Mouse (Mus musculus) CH12.LX (cell line): ENCODE measurements around the gene Spsb4. TPM values are rescaled to one million over a fixed set of nuclear protein-coding genes. Genes with fewer than 3 reads are reported as not detected.

ENCODE experiments used
- DNase-seq: peaks from one replicate; pipeline ENCODE4 v3.0.0-alpha.2; 2013; ENCODE audit errors: extremely low read depth
- H3K27ac ChIP-seq: 2 replicates; pipeline ENCODE4 v1.5.1; 2012; ENCODE audit warnings: low read depth, mild to moderate bottlenecking, control low read depth, moderate library complexity; ENCODE audit not compliant: insufficient read depth
- H3K27me3 ChIP-seq: replicated peaks from 2 replicates; pipeline ENCODE3; 2012; ENCODE audit warnings: inconsistent platforms
- H3K36me3 ChIP-seq, 2 experiments: replicated peaks in 1 of 2; 2 replicates each; pipeline versions ENCODE3 to v1.6.1; 2012; ENCODE audit warnings: inconsistent platforms in 1 of 2, low read length in 1 of 2, mild to moderate bottlenecking in 1 of 2, mixed read lengths in 1 of 2, moderate library complexity in 1 of 2; ENCODE audit not compliant: control insufficient read depth in 1 of 2, insufficient read depth in 1 of 2
- H3K4me1 ChIP-seq, 2 experiments: 2 replicates each; pipeline ENCODE4 v1.6.1; 2012; ENCODE audit warnings: inconsistent platforms in 1 of 2, moderate library complexity in 1 of 2; ENCODE audit not compliant: insufficient read depth in 2 of 2, control insufficient read depth in 1 of 2
- H3K4me2 ChIP-seq: 2 replicates; pipeline ENCODE4 v1.6.1; 2012; ENCODE audit warnings: low read depth, mild to moderate bottlenecking, control low read depth; ENCODE audit not compliant: poor library complexity, insufficient read depth, severe bottlenecking
- H3K4me3 ChIP-seq, 3 experiments: fragments of 150-350 bp in 1 of 3; sonication (generic) in 1 of 3; replicated peaks in 1 of 3; 2 replicates each; pipeline versions ENCODE3 to v1.5.1; 2011 to 2012; ENCODE audit warnings: low read depth in 2 of 3, low read length in 2 of 3, mild to moderate bottlenecking in 2 of 3, moderate library complexity in 2 of 3, control low read depth in 1 of 3, improper control_type of control experiment in 1 of 3, inconsistent platforms in 1 of 3, mixed read lengths in 1 of 3; ENCODE audit not compliant: poor library complexity in 1 of 3
- H3K79me2 ChIP-seq: replicated peaks from 2 replicates; pipeline ENCODE4 v1.6.1; 2012; ENCODE audit warnings: mild to moderate bottlenecking, moderate library complexity; ENCODE audit not compliant: control insufficient read depth, poor library complexity, insufficient read depth, severe bottlenecking; ENCODE audit errors: extremely low read depth
- H3K9ac ChIP-seq: 2 replicates; pipeline ENCODE4 v1.6.1; 2012; ENCODE audit warnings: low read depth, mild to moderate bottlenecking, control low read depth, moderate library complexity; ENCODE audit not compliant: insufficient read depth
- H3K9me3 ChIP-seq: replicated peaks from 2 replicates; pipeline ENCODE3; 2012; ENCODE audit warnings: low read length, inconsistent platforms, mixed read lengths
- BHLHE40 ChIP-seq: IDR thresholded peaks from 2 replicates; pipeline ENCODE4 v1.6.1; 2011; ENCODE audit warnings: mild to moderate bottlenecking, low read depth, low read length, improper control_type of control experiment
- CHD2 ChIP-seq: IDR thresholded peaks from 2 replicates; pipeline ENCODE4 v1.6.1; 2011; ENCODE audit warnings: low read length, improper control_type of control experiment
- CTCF ChIP-seq, 2 experiments: IDR thresholded peaks in 1 of 2; conservative IDR thresholded peaks in 1 of 2; 2 replicates each; pipeline ENCODE4 v1.5.1; 2011 to 2012; ENCODE audit warnings: low read depth in 2 of 2, low read length in 2 of 2, improper control_type of control experiment in 1 of 2, inconsistent platforms in 1 of 2, mild to moderate bottlenecking in 1 of 2, moderate library complexity in 1 of 2
- ELF1 ChIP-seq: IDR thresholded peaks from 2 replicates; pipeline ENCODE4 v1.6.1; 2014; ENCODE audit warnings: low read depth, mild to moderate bottlenecking, inconsistent platforms, low read length, improper control_type of control experiment
- GABPA ChIP-seq: IDR thresholded peaks from 2 replicates; pipeline ENCODE4 v1.6.1; 2012; ENCODE audit warnings: low read depth, low read length, improper control_type of control experiment, inconsistent platforms; ENCODE audit not compliant: insufficient replicate concordance
- HCFC1 ChIP-seq: IDR thresholded peaks from 2 replicates; pipeline ENCODE4 v1.6.1; 2012; ENCODE audit warnings: low read depth, mild to moderate bottlenecking, inconsistent platforms, low read length, improper control_type of control experiment
- IRF4 ChIP-seq: IDR thresholded peaks from 2 replicates; pipeline ENCODE4 v1.6.1; 2014; ENCODE audit warnings: low read depth, mild to moderate bottlenecking, inconsistent platforms, low read length, improper control_type of control experiment
- JUN ChIP-seq: IDR thresholded peaks from 2 replicates; pipeline ENCODE4 v1.6.1; 2011; ENCODE audit warnings: low read depth, mild to moderate bottlenecking, low read length, improper control_type of control experiment, moderate library complexity; ENCODE audit not compliant: insufficient read depth
- KAT2A ChIP-seq: IDR thresholded peaks from 2 replicates; pipeline ENCODE4 v1.6.1; 2012; ENCODE audit warnings: low read length, improper control_type of control experiment, inconsistent platforms; ENCODE audit not compliant: insufficient replicate concordance
- MAFK ChIP-seq: IDR thresholded peaks from 2 replicates; pipeline ENCODE4 v1.6.1; 2011; ENCODE audit warnings: low read length, improper control_type of control experiment; ENCODE audit not compliant: insufficient replicate concordance
- MXI1 ChIP-seq: IDR thresholded peaks from 2 replicates; pipeline ENCODE4 v1.6.1; 2011; ENCODE audit warnings: mild to moderate bottlenecking, low read depth, low read length, improper control_type of control experiment
- NRF1 ChIP-seq: IDR thresholded peaks from 2 replicates; pipeline ENCODE4 v1.6.1; 2014; ENCODE audit warnings: low read depth, mild to moderate bottlenecking, inconsistent platforms, low read length, improper control_type of control experiment, moderate library complexity
- PAX5 ChIP-seq: IDR thresholded peaks from 2 replicates; pipeline ENCODE4 v1.6.1; 2012; ENCODE audit warnings: low read length, inconsistent platforms, mixed read lengths
- POLR2A ChIP-seq: IDR thresholded peaks from 2 replicates; pipeline ENCODE4 v1.6.1; 2011; ENCODE audit warnings: low read depth, mild to moderate bottlenecking, improper control_type of control experiment, low read length
- POLR2AphosphoS2 ChIP-seq: IDR thresholded peaks from 2 replicates; pipeline ENCODE4 v1.6.1; 2011; ENCODE audit warnings: low read depth, low read length, improper control_type of control experiment
- SIN3A ChIP-seq: IDR thresholded peaks from 2 replicates; pipeline ENCODE4 v1.6.1; 2012; ENCODE audit warnings: low read length, improper control_type of control experiment, inconsistent platforms
- SMC3 ChIP-seq: IDR thresholded peaks from 2 replicates; pipeline ENCODE4 v1.6.1; 2011; ENCODE audit warnings: low read depth, low read length, improper control_type of control experiment
- UBTF ChIP-seq: IDR thresholded peaks from 2 replicates; pipeline ENCODE4 v1.6.1; 2012; ENCODE audit warnings: low read depth, mild to moderate bottlenecking, inconsistent platforms, low read length, improper control_type of control experiment, moderate library complexity
- USF2 ChIP-seq: conservative IDR thresholded peaks from 2 replicates; pipeline ENCODE4 v1.6.1; 2011; ENCODE audit warnings: low read depth, low read length, improper control_type of control experiment
- ZC3H11A ChIP-seq: IDR thresholded peaks from 2 replicates; pipeline ENCODE4 v1.6.1; 2012; ENCODE audit warnings: low read depth, mild to moderate bottlenecking, inconsistent platforms, low read length, improper control_type of control experiment
- ZKSCAN1 ChIP-seq: IDR thresholded peaks from 2 replicates; pipeline ENCODE4 v1.6.1; 2012; ENCODE audit warnings: low read depth, inconsistent platforms, low read length, improper control_type of control experiment, borderline replicate concordance
- ZMIZ1 ChIP-seq: IDR thresholded peaks from 2 replicates; pipeline ENCODE4 v1.6.1; 2012; ENCODE audit warnings: low read depth, mild to moderate bottlenecking, inconsistent platforms, low read length, improper control_type of control experiment
- ZNF384 ChIP-seq: IDR thresholded peaks from 2 replicates; pipeline ENCODE4 v1.6.1; 2012; ENCODE audit warnings: low read depth, low read length, improper control_type of control experiment, inconsistent platforms
- dilution Hi-C: fragments of 300-500 bp; cut with MboI; formaldehyde crosslinking; loops from 2 replicates; pipeline ENCODE4 v1.14.3; 2020; ENCODE audit warnings: low sequenced_read_pairs; ENCODE audit not compliant: extremely low pct_unique_long_range_greater_than_20kb, extremely low pct_ligation_motif_present
- in situ Hi-C: fragments of 300-500 bp; cut with MboI; formaldehyde crosslinking; loops from 3 replicates; pipeline ENCODE4 v1.14.3; 2019; ENCODE audit warnings: low sequenced_read_pairs, low pct_ligation_motif_present, low pct_unique_long_range_greater_than_20kb, mixed read lengths
- polyA plus RNA-seq: library from polyadenylated mRNA; unstranded; fragments of >175 nt; gene quantifications from 2 replicates; pipeline ENCODE4 v1.2.1, GENCODE M21; 2012; ENCODE audit warnings: low read depth; ENCODE audit not compliant: insufficient read length
- total RNA-seq, 2 experiments: library from RNA; depleted of rRNA; stranded (reverse); fragments of 300-350 nt in 1 of 2; fragments of >200 nt in 1 of 2; gene quantifications; 2 replicates each; pipeline ENCODE4 v1.2.3; 2012 to 2014

The Spsb4 gene
- total RNA-seq (2012; rRNA removed) (not detected in 2 replicates), total RNA-seq (2014; rRNA removed) (not detected in 2 replicates), polyA plus RNA-seq (not detected in 2 replicates)

DNA sequence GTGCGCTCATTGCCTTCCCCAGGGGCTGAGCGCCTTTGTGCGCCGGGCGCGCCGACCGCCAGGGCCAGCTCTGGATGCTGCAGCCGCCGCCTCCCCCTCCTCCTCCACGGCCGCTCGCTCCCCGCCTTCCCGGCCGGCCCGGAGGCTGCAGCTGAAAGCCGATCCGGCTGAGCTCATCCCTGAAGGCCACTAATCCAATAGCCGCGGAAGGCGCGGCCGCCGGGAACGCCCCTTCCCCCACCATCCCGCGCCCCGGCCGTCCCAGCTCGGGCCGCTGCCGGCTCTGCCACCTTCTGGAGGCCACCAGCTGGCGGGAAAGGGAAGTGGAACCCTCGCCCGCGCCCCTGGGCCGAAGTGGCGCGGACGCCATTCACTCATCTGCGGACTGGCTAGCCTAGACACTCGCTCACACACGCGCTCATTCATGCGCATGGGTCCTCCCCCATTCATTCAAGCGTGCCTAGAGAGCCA lies at the start of gene Spsb4:
Spsb4 (minus strand) TSS at position 167 of the 471 bp plus-strand sequence.
- Histone ChIP-seq H3K27me3 (peaks cover 54% of the 10 kb centered on the region), H3K27ac (no peak within 1 kb of the TSS), H3K4me2 (peak within 1 kb of the TSS; percentile 44), H3K9me3 (peaks cover 8% of the 10 kb centered on the region), H3K4me1 (peaks cover 0 to 3% of the 10 kb centered on the region in 2 experiments; a peak in 1 of 4 replicates), H3K9ac (no peak within 1 kb of the TSS; the same call in 1 of the 2 replicates), H3K79me2 (no peaks in the 10 kb centered on the region), H3K36me3 (no peaks in the 10 kb centered on the region), H3K4me3 (peak within 1 kb of the TSS in 2 of 3 experiments; percentile 28 to 43)
- in situ Hi-C loops (no loop called here), dilution Hi-C loops (no loop called here)
- DNase-seq = peak; percentile 13
- TF ChIP-seq POLR2AphosphoS2 = no peak
- peak in 1 of 2 experiments; percentile 20; a peak in 1 of 4 replicates for TF ChIP-seq CTCF (conservative IDR thresholded peaks at IDR 0.05 in 1 of 2, IDR thresholded peaks at IDR 0.05 in 1 of 2; ENCODE audit: low read depth in 2 of 2, low read length in 2 of 2)
- no peak for TF ChIP-seq NRF1
- TF ChIP-seq UBTF = peak; percentile 59; the same call in 1 of the 2 replicates
- no peak for TF ChIP-seq SIN3A
- TF ChIP-seq ZC3H11A = no peak
- TF ChIP-seq ZNF384 = no peak

DNA sequence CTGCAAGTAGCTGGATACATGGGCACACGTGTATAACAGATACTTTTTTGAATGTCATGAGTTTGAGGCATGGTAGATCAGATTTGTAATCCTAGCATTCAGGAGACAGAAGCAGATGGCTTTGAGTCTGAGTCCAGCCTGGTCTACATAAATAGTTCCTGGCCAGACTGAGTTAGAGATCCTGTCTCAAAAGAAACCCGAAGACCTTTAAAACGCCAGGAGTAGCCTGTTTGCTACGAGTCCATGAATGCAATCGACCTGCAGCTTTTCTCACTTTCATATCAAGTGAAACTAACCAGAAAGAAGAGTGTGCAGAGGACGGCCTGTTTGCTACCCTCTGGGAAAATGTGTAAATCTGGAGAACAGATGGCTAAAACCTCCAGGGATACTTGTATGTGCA lies 49.1 kb upstream of the Spsb4 start:
- TF ChIP-seq NRF1 = no peak
- H3K9me3 ChIP-seq = no peaks in the 10 kb centered on the region
- H3K4me1 ChIP-seq = 0 out of 4 replicates have a peak, but pooled peaks cover 0 to 3% of the 10 kb centered on the region in 2 experiments
- dilution Hi-C loops = no loop called here
- no peak overlapping the region for H3K27ac ChIP-seq
- H3K36me3 ChIP-seq = peaks cover 3 to 19% of the 10 kb centered on the region in 2 experiments
- H3K9ac ChIP-seq = no peak overlapping the region
- no peak for DNase-seq
- in situ Hi-C loops = loop anchor here (10.0 kb wide), 2 partner anchors 103 to 143 kb away; no protein-coding TSS in a partner anchor
- no peaks in the 10 kb centered on the region for H3K79me2 ChIP-seq
- H3K4me3 ChIP-seq = no peak overlapping the region
- no peaks in the 10 kb centered on the region for H3K27me3 ChIP-seq
- no peak overlapping the region for H3K4me2 ChIP-seq

DNA sequence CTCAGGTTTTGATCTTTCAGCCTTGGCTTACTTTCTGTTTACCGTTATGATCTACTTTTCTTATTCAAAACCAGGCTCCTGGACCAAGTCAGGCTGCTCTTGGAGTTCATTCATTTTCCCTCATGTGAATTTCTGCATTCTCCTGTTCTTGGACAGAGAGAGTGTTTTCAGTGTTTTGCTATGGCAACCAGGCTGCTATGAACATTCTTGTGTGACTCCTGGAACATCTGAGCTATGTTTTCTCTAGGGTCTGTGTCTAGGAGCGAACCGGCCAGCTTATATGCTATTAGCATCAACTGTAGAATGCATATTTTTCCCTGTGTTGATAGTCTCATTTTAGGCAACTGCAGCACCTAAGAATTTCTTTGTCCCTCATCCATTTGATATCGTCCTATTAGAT lies 47.2 kb upstream of the Spsb4 start:
- TF ChIP-seq NRF1 = no peak
- no peak for TF ChIP-seq CHD2
- TF ChIP-seq ZKSCAN1 = no peak
- no peak for TF ChIP-seq POLR2A
- no peak for TF ChIP-seq UBTF
- no peak for TF ChIP-seq SMC3
- TF ChIP-seq KAT2A = no peak
- no peak for TF ChIP-seq MAFK
- no peak for TF ChIP-seq USF2
- no peak for TF ChIP-seq HCFC1
- no peak for TF ChIP-seq PAX5
- no peak for TF ChIP-seq GABPA
- no peak for TF ChIP-seq BHLHE40
- no peak for TF ChIP-seq MXI1
- TF ChIP-seq IRF4 = no peak
- no peak for TF ChIP-seq ELF1
- TF ChIP-seq JUN = no peak
- no peak for TF ChIP-seq ZMIZ1
- TF ChIP-seq ZNF384 = no peak
- H3K9me3 ChIP-seq = no peaks in the 10 kb centered on the region
- dilution Hi-C loops (no loop called here), in situ Hi-C loops (loop anchor here (10.0 kb wide), 2 partner anchors 101 to 141 kb away; no protein-coding TSS in a partner anchor)
- DNase-seq = no peak
- H3K4me2 ChIP-seq = no peak overlapping the region
- H3K4me3 ChIP-seq = no peak overlapping the region
- peaks cover 3 to 14% of the 10 kb centered on the region in 2 experiments for H3K36me3 ChIP-seq
- H3K9ac ChIP-seq = no peak overlapping the region
- no peak overlapping the region for H3K27ac ChIP-seq
- H3K27me3 ChIP-seq = no peaks in the 10 kb centered on the region
- 0 out of 4 replicates have a peak, but pooled peaks cover 0 to 3% of the 10 kb centered on the region in 2 experiments for H3K4me1 ChIP-seq
- no peaks in the 10 kb centered on the region for H3K79me2 ChIP-seq
